Mouse (Mus musculus) T-helper 17 cell (primary cell): ENCODE data around the gene Fbln1.

ENCODE experiments used
- in situ Hi-C, 2 experiments: fragments of 300-600 bp; cut with MboI, MseI; formaldehyde crosslinking; loops; 1 replicate in 1 of 2; 2 replicates in 1 of 2; pipeline ENCODE4 v1.15.1; 2025; ENCODE audit warnings: high pct_unique_total_duplicates in 2 of 2

Gene Fbln1

DNA sequence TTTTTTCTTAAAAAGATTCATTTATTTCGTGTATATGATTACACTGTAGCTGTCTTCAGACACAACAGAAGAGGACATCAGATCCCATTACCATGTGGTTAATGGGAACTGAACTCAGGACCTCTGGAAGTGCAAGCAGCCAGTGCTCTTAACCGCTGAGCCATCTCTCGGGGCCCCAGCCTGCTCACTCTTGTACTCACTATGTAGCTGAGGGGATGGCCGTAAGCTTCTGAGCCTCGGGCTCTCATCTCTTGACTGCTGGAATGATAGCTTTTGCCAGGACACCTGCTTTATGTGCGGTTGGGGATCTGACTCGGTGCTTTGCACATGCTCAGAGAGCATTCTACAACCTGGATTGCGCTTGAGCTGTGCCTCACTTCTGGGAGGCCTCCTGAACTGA lies 1.4 kb upstream of the Fbln1 start:
- in situ Hi-C loops = loop anchor here in 1 of 2 experiments (10.0 kb wide), 1 partner anchor 860 kb away; no protein-coding TSS in a partner anchor

DNA sequence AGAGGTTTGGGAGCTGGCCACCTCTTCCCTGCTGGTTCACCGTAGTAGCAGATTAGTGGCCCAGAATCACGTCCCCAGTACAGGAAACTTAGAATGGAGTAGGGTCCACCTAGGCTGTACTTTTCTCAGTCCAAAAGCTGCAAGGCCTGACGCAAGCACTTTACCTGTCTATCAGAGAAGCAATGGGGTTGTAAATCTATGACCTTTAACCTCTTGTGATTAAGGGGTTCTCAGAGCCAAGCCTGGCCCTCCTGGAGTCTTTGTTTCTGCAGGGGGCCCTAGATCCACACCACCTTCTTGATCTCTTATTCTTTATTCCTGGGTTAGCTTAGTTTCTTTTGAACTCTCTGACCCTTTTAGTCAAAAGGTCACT lies 940 bp downstream of the Fbln1 start:
- in situ Hi-C loops = loop anchor here in 1 of 2 experiments (5.0 to 10.0 kb wide), 2 partner anchors 39 to 862 kb away; no protein-coding TSS in a partner anchor

DNA sequence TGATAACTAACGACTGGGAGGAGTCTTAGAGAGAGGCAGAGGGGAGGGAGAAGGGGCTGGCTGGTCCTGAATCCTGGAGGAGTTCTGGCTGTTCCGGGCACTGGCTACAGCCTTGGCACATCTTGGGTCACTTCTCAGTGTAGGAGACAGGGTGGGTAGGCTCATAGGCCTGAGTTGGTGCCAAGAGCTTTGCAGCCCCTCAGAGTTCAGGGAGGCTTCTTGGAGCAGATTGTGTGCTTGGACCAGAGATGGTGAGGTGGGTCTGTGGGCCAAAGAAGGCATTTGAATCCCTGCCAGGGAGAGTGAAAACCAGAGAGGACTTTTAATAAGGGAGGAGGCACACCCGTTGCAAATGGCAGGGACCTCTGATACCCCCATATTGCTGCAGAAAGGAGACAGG lies 1.3 kb downstream of the Fbln1 start:
- in situ Hi-C loops = loop anchor here in 1 of 2 experiments (5.0 to 10.0 kb wide), 2 partner anchors 40 to 862 kb away; no protein-coding TSS in a partner anchor

DNA sequence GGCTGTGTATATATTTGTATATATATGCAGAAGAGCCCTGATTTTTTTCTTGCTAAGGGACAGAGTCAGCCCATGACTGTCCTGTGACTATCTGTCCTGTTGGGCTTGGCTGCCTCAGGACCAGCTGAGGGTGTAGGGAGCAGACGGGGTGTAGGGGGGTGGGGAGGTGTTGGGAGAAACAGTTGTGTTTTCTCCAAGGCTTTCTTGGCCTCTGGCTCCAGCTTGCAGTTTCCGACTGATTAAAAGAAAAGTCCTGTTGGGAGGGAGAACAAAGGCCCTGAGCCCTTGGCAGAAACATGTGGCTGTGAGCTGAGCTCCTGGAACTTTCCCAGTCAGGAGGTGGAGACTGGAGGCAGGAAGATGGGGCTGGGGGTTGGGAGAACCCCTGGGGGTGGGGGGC lies 2.0 kb downstream of the Fbln1 start:
- in situ Hi-C loops = loop anchor here in 1 of 2 experiments (5.0 to 10.0 kb wide), 2 partner anchors 40 to 863 kb away; no protein-coding TSS in a partner anchor

DNA sequence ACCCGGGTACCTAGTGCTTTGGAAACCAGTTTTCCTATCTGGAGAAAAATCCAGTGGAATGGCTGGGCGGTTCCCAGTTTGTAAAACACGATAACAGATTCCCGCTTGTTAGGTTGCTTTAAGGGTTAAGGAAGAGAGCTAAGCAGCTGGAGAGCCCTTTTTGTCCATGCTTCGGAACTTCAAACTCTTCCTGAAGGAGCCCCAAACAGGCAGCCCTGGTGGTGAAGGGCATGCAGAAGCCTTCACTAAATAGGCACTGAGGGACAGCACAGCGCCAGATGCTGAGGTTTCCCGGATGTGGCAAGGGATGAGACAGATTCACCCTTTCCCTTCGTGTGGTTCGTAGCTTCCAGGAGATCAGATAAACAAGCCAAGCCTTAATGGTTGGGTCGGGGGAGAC lies 2.6 kb downstream of the Fbln1 start:
- in situ Hi-C loops = loop anchor here in 1 of 2 experiments (5.0 to 10.0 kb wide), 2 partner anchors 41 to 864 kb away; no protein-coding TSS in a partner anchor

DNA sequence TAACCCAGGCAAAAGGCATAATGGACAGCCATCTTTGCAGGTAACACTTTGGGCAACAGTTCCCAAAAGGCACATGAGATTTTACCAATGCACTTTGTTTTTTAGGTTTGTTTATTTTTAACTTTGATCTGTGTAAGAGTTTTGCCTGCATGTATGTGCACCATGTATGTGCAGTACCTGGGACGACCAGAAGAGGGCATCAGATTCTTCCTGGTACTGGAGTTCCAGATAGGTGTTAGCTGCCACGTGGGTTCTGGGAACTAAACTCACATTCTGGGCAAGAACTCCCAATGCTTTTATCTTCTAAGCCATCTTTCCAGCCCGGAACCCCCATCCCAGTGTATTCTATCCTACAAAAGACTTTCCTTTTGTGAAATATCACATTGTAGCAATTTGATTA lies 3.6 kb downstream of the Fbln1 start:
- in situ Hi-C loops = loop anchor here in 1 of 2 experiments (5.0 to 10.0 kb wide), 2 partner anchors 42 to 865 kb away; no protein-coding TSS in a partner anchor

DNA sequence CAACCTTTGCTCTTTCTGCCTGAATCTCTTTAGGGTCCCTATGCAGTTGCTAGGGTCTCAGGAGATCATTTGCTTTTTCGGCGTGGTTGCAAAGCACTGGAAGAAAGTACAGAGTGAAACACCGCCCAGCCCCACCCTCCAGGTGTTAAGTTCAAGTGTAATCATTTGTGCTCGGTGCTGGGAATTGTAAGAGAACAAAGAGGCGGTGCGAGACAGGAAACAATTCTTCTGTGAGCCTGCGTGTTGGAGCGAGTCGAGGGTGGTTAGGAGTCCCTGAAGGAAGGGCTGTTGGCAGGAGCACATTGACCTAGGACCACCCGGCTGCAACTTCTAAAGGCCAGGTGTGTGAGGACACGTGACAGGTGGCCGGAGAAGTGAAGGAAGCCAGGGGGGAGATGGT lies 4.9 kb downstream of the Fbln1 start:
- in situ Hi-C loops = no loop called here

DNA sequence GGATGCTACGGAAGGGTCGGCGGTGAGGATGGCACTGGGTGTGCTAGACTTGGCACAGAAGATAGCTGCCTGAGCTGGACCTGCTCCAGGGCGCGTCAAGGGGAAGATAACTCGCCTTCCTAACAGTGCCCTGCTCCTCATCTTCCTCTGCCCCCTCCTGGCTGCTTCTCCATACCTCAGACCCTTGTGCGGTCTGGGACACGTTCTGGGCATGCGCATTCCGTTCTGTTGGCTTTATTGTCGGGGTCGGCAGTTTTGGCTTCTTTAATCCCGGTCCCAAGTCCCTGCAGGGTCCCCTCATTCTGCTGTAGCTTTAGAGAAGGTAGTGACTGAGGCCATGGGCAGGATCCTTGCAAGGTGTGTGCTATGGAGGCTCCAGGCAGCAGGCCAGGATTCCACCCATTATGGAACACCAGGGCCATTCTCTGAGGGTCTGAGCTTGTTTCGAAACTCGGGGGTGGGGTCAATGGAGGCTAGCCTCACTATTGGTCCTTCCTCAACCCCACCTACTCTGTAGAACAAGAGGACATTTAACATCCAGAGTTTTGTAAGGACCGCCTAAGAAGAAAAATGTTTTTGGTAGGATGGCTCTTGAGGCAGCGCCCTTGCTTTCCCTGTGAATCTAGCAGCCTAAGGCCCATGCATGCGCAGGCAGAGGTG lies 5.5 kb downstream of the Fbln1 start:
- in situ Hi-C loops = no loop called here

DNA sequence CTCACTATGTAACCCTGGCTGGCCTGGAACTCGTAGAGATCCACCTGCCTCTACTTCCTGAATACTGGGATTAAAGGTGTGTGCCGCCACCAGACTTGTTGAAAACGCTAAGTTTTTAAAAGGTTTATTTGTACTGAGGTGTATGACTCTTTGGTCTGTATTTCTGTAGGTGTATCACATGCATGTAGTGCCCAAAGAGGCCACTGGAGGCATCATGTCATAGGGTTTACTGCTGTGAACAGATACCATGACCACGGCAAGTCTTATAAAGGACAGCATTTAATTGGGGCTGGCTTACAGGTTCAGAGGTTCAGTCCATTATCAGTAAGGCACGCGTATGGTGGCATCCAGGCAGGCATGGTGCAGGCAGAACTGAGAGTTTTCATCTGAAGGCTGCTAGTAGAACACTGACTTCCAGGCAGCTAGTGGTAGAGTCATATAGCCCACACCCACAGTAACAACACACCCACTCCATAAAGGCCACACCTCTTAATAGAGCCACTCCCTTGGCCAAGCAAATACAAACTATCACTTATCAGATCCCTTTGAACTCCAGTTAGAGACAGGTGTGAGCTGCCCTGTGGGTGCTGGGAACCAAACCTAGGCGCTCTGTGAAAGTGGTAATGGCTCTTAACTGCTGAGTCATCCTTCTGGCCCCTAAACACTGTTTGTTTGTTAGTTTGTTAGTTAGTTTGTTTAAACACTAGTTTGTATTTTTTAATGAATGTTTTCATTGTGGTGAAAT lies 10.5 kb downstream of the Fbln1 start:
- in situ Hi-C loops = no loop called here

DNA sequence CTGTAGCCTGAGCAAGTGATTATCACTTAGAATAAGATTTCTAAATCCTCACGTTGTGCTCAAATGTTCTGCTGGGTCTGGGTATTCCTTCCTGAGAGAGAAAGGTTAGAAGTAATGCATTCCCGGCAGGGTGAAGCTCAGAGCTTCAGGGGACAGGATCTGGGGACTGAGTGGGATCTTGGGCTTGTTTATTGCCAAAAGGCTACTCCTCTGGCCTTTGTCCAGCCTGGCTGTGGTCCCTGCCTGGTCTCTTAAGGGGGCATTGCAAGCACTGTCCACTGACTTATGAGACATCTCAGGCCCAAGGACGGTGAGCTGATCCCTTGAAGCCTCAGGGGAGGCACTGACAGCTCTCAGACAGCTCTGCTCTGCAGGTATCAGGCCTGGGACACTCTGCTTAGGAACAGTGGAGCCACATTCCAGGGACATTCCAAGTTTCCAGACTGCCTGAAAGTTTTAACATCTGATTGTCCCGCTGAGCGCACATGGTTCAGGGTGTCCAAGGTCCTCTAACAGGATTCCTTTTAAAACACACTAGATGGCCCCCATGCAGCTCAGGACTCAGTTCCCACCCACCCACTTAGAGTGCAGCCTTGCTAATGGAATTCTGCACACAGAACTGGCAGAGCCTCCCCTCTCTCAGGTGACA lies 13.0 kb downstream of the Fbln1 start:
- in situ Hi-C loops = no loop called here

DNA sequence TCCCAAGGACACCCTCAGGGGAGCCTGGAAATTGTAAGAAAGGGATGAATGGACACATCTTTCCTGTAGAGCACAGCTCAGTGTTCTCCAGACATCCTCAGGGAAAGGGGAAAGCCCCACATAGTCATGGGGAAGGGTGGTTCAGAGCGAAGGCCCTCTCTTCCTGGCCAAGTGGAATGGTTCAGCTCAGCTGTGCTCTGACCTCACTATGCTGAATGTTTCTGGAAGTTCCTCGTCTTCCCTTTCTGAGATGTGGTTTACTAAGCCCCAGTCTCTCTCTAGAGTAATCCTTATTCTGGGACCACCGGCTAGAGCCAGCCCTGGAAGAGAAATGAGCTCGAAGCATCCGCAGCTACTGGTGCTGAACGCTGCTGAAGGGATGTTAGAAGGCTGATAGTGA lies 14.6 kb downstream of the Fbln1 start:
- in situ Hi-C loops = no loop called here

DNA sequence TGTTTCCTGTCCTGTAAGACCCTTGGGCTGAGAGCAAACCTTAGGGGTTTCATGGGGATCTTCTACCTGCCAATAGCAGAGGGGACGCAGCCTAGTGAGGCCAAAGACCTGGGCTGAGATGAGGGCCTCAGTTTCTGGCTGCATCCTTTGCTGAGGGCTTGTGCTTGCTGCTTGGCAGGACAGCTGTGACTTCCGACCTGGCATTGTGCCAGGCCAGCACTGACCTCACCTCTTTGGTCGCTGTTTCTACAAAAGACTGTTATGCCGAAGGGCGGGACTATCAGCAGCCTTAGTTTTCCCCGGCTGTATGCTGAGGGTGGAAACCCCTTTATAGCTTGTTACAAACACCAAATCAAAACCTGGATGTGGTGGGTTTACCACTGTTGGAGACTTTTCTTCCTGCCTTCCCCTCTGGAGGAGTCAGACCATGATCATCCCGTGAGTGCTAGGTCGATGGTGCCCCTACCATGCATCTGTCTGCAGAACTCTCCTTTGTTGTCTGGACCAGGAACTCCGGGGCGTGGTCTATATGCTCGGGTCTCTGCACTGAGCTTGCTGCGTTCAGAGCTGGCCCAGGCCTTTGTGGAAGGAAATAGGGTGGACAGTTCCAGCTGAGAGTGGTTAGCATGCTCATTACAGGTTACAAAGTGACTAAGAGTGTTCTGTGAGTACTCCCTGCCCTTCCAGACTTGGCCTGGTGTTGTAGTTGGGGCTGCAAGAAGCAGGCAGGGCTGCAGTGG lies 15.5 kb downstream of the Fbln1 start:
- in situ Hi-C loops = no loop called here

DNA sequence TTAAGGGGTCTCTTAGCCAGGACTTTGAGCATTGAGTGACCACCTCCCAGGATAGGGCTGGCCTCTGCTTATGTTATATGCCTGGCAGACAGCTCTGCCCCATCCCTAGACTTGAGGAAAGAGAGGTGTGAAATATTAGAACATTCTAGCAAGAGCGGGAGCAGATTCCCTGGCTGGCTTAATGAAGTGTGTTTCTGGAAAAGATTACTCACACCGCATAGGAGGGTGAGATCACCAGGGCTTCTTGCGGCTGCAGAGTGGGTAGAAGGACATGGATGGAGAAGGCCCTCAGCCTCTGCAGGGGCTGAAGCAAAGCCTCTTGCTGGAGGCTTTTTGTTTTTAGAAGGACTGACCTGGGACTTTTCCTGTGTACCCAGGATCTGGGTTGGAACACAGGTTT lies 19.9 kb downstream of the Fbln1 start:
- in situ Hi-C loops = no loop called here

DNA sequence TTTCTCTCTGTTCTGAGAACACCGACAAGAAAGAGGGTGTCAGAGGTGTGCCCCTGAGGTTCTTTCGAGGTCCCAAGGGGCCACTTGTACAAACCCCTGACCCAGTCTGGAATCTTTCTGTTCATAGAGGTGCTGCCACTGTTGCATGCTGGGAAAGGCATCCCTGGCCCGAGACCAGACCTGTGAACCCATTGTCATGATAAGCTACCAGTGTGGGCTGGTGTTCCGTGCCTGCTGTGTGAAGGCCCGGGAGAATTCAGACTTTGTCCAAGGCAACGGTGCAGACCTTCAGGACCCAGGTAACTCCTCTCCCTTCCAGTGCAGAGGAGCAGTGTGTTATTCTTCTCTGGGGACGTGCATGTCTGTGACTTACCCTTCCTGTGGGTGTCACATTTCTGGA lies 21.1 kb downstream of the Fbln1 start:
- in situ Hi-C loops = no loop called here

DNA sequence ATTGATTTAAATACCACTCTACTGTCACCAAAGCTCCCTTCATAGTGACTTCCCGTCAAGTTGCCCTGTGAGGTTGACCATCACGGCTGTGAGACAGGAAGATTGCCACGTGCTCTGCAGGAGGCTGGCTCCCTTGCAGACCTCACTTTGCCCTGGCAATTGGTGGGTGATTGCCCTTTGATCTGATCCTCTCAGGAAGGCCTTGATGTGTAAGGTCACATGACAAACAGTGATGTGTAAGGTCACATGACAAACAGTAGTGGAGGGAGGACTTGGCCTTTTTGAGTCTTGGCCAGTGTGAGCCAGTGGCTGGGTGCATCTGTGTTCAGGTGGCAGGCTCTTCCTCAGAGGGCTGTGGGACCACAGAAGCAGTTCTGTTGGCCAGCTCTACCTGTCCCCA lies 22.8 kb downstream of the Fbln1 start:
- in situ Hi-C loops = no loop called here

DNA sequence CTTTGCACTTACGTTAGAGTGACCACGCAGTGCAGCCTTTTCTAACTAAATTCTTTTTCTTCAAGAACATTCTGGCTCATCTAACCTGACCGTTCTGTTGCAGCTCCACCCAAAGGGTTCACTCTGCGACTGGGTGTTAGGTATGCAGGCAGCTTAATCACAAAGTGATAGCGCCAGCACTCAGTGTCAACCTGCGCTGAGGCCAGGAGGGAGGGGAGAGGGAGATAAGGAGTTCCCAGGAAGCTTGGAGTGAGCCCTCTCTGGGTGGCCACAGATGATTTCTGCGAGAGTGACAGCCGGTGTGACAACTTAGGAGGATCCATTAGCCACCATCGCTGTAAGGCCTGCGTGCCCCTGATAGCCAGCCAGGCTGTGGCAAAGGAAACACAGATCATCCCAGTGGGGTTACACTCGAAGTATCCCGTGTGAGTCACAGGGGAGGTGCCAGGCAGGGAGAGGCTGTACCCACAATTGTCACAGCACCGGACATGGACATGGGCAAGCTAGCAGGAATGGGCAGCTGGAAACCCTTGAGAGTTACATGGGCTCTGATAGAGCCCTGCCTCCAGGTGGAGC lies 24.3 kb downstream of the Fbln1 start:
- in situ Hi-C loops = loop anchor here (5.0 kb wide), 1 partner anchor 78 kb away; no protein-coding TSS in a partner anchor

DNA sequence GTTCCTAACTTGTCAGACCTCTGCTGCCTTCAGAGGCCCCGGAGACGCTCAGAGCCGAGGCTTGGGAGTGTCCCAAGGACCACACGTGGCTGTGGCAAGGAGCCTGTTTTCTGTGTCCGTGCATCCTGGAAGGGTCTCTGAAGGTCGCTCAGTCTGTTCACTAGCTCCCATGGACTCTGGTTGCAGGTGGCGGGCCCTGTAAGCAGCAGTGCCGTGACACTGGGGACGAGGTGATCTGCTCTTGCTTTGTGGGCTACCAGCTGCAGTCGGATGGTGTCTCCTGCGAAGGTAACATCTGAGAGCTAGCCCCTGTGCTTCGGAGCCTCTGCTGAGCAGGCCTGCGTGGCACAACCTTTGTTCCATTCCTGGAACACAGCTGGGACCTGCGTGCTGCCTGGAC lies 24.9 kb downstream of the Fbln1 start:
- in situ Hi-C loops = loop anchor here (5.0 kb wide), 1 partner anchor 78 kb away; no protein-coding TSS in a partner anchor

DNA sequence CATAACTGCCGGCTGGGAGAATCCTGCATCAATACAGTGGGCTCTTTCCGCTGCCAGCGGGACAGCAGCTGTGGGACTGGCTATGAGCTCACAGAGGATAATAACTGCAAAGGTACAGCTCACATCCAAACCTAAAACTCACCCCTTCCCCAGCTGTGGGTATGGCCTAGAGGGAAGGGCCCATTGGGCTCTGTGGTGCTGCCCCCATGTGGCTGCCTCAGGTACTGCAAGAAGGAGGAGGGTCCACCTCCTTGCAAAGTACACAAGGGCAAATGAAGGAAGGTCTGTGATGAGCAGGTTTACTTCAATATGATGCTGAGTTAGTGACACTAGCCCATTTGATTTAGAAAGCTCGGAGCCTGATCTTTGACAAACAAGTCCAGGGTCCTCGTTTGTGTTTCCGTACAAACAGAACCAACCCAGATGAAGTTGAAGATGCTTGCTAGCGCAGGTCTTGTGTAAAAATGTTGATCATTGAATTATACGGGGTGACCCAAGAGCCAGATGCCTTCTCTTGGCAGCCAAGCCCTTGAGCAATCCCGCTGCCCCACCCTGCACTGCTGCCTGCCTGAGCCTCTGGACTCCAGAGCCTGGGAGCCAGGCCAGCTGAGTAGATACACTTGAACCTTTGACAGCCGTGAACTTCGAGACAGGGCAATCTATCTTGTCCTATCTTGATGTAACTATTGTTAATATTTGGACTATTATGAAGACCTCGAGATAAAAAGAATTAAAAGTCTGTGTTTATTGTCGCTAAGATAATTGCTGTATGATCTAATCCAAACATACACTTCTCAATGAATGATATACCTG lies 25.9 kb downstream of the Fbln1 start:
- in situ Hi-C loops = loop anchor here (5.0 kb wide), 1 partner anchor 79 kb away; no protein-coding TSS in a partner anchor

DNA sequence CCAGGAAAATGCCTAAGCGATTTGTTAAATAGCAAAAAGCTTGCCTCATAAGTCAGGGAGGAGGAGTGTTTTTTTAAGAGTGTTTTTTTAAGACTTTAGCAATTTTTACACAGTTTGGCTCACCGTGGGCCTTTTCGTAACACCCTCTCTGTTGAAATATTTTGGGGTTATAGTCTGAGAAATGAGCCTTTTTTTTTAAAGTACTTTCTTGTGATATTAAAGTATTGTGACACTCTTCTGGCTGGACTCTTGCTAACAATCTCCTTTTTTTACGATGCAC lies 26.4 kb downstream of the Fbln1 start:
- in situ Hi-C loops = loop anchor here (5.0 kb wide), 1 partner anchor 80 kb away; no protein-coding TSS in a partner anchor

DNA sequence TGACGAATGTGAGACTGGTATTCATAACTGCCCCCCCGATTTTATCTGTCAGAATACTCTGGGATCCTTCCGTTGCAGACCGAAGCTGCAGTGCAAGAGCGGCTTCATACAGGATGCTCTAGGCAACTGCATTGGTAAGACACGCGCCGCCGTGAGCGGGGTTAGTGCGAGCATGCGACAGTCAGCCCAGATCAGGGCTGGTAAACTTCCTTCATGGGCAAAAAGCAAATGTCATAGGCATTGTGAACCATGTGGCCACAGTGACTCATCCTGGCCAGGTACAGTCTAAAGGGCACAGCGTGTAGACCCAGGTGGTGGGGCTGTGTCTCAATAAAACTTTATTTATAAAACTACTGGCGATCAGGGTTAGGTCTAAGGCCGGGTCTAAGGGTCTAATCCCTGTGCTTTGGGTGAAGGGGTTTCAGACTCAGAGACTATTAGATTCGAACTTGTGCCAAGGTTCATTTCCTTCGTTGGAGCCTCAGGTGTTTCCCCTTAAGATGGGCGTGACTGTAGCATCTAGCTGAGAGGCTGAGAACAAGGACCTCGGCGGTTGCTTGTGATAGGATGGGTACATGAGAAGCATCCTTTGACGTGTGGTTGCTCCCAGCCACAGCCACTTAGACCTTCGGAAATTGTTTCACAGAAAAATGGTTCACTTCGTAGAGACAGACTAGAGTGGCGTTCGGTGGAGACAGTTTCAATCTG lies 26.9 kb downstream of the Fbln1 start:
- in situ Hi-C loops = loop anchor here (5.0 kb wide), 1 partner anchor 80 kb away; no protein-coding TSS in a partner anchor
